Mouse (Mus musculus) erythroblast, embryonic 14.5 days (primary cell): ENCODE results near the gene Snx3.

Source experiments
- GATA1 ChIP-seq: IDR thresholded peaks from 2 replicates; pipeline ENCODE4 v1.6.1; 2012; ENCODE audit warnings: low read length, inconsistent platforms, mixed read lengths
- TAL1 ChIP-seq: IDR thresholded peaks from 3 replicates; pipeline ENCODE4 v1.6.1; 2012; ENCODE audit warnings: low read length, inconsistent platforms, mixed read lengths

DNA sequence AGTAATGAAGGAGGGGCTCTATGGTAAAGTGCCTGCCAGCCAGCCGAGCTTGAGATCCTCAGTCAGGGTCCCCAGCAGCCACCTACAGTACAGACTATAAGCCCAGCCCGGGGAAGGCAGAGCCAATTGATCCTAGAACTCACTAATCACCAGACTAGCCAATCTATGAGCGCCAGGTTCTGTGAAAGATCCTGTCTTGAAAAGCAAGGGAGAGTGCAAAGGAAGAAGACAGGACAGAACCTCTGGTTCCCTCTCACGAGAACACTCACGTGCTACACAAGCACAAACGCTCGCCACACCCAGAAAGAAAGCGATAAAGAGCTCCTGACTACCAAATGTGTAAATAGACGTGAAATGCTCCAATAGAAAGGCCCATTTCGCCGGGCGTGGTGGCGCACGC, 37.0 kb upstream of the Snx3 start:
- TF ChIP-seq GATA1 (no peak), TAL1 (no peak)
